Mouse (Mus musculus) limb, embryonic 15.5 days (tissue): ENCODE results near the gene B3gnt2. TPM values are rescaled to one million over a fixed set of nuclear protein-coding genes. Genes with fewer than 3 reads are reported as not detected.

Experiments
- ATAC-seq: fragments of 200-750 bp; cut with Nextera tagmentation; 2 replicates; pipeline ENCODE4 v1.8.0; 2017; ENCODE audit warnings: low read depth, moderate TSS enrichment; ENCODE audit not compliant: insufficient number of reproducible peaks, low FRiP score, low TSS enrichment
- H3K27ac ChIP-seq: fragments of 300-500 bp; sonication (generic); 2 replicates; pipeline ENCODE4 v1.5.1; 2015; ENCODE audit warnings: moderate library complexity, mild to moderate bottlenecking, inconsistent platforms
- H3K27me3 ChIP-seq: fragments of 300-500 bp; sonication (generic); 2 replicates; pipeline ENCODE4 v1.6.1; 2015; ENCODE audit warnings: inconsistent platforms
- H3K36me3 ChIP-seq: fragments of 300-500 bp; sonication (generic); 2 replicates; pipeline ENCODE4 v1.6.1; 2015; ENCODE audit warnings: inconsistent platforms
- H3K4me1 ChIP-seq: fragments of 300-500 bp; sonication (generic); 2 replicates; pipeline ENCODE4 v1.6.1; 2015; ENCODE audit warnings: inconsistent platforms
- H3K4me2 ChIP-seq: fragments of 300-500 bp; sonication (generic); 2 replicates; pipeline ENCODE4 v1.6.1; 2015; ENCODE audit warnings: mild to moderate bottlenecking, inconsistent platforms
- H3K4me3 ChIP-seq: fragments of 300-500 bp; sonication (generic); 2 replicates; pipeline ENCODE4 v1.5.1; 2015; ENCODE audit warnings: mild to moderate bottlenecking, inconsistent platforms
- H3K9ac ChIP-seq: fragments of 300-500 bp; sonication (generic); 2 replicates; pipeline ENCODE4 v1.6.1; 2015; ENCODE audit warnings: inconsistent platforms
- H3K9me3 ChIP-seq: fragments of 300-500 bp; sonication (generic); 2 replicates; pipeline ENCODE4 v1.6.1; 2016; ENCODE audit warnings: inconsistent platforms
- WGBS: fragments of 180-500 bp; shearing (Covaris S2); methylation state at CpG from one replicate; pipeline ENCODE4 v1.1.7; 2015; 5-methylcytosine and 5-hydroxymethylcytosine counted together
- polyA plus RNA-seq: library from polyadenylated mRNA; unstranded; fragments of >200 nt; fragmentation: Nextera tagmentation; extraction: Ambion mirVana; gene quantifications from 2 replicates; pipeline ENCODE4 v1.2.1, GENCODE M21; 2015

B3gnt2 gene
- polyA plus RNA-seq, 1 experiment from 2014 or later, result 11.6 TPM

DNA sequence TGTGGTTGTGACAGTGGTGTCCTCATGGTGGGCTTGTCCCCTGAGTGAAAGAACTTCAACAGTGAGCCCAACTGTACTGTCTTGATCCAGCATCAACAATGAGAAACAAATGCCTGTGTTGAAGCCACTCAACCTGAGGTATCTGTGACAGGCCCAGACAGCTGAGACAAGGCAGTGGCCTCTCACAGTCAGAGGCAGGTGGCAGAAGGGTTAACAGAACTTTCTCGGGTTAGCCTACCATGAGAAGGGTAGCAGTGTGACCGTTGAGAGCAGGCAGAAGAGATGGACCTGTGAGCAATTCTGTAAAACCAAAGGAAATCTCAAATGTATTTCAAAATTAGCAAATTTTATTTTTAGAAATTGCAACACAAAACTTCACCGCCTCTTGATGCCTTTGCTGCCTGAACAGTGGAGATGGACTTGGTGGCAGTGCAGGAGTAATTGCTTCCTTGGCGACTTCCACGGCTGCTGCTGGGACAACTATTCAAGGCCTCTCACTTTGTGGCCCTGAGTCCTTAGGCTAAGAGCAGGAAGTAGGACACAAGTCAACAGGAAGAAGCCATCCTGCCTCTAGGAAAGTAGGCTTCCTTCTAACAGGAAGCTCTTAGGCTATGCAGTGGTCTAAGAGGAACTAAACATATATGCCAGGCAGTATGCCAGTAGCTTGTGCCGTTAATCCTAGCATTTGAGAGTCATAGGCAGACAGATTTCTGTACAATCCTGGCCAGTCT lies 80.8 kb downstream of the B3gnt2 start:
- 69% methylated on average over 6 of the region's 6 CpGs for WGBS
- H3K9me3 ChIP-seq, result no peaks in the 10 kb centered on the region
- no peak overlapping the region for H3K4me2 ChIP-seq
- H3K4me3 ChIP-seq, result no peak overlapping the region
- no peaks in the 10 kb centered on the region for H3K36me3 ChIP-seq
- no peak for ATAC-seq
- no peaks in the 10 kb centered on the region for H3K4me1 ChIP-seq
- no peak overlapping the region for H3K9ac ChIP-seq
- no peaks in the 10 kb centered on the region for H3K27me3 ChIP-seq
- H3K27ac ChIP-seq, result no peak overlapping the region

DNA sequence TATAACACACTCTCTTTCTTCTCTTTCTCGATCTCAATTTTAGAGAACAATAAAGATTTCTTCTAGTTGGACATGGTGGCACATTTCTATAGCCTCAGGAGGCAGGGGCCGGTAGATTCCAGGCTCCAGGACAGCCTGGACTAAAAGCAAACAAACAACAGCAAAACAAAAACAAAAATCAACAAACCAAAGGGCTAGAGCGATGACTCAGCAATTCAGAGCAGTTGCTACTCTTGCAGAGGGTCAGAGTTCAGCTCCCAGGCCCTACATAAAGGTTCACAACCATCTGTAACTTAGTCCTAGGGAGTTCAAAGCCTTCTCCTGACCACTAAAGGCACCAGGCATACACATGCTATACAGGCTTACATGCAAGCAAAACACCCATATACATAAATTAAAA lies 82.2 kb downstream of the B3gnt2 start:
- Histone ChIP-seq H3K4me3 (no peak overlapping the region), H3K27ac (no peak overlapping the region), H3K4me2 (no peak overlapping the region), H3K27me3 (no peaks in the 10 kb centered on the region), H3K9me3 (no peaks in the 10 kb centered on the region), H3K36me3 (no peaks in the 10 kb centered on the region), H3K4me1 (no peaks in the 10 kb centered on the region), H3K9ac (no peak overlapping the region)
- no peak for ATAC-seq
- 77% methylated on average over 3 of the region's 3 CpGs for WGBS

DNA sequence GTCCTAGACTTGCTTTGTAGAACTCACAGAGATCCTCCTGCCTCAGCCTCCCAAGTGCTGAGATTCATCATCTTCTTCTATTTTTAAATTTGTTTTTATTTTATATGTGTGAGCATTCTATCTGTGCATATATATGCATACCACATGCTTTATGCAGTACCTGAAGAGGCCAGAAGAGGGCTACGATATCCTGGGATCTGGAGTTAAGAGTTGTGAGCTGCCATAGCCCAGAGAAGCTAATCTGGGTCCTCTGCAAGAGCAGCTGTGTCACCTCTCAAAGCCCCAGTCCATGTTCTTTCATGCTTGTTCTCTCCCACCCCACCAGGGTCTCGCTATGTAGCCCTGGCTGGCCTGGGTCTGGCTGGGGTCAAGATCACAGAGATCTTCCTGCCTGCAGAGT lies 83.2 kb downstream of the B3gnt2 start:
- H3K4me2 ChIP-seq, result no peak overlapping the region
- H3K4me3 ChIP-seq, result no peak overlapping the region
- H3K27ac ChIP-seq, result no peak overlapping the region
- no peak overlapping the region for H3K9ac ChIP-seq
- no peaks in the 10 kb centered on the region for H3K36me3 ChIP-seq
- H3K9me3 ChIP-seq, result no peaks in the 10 kb centered on the region
- no peaks in the 10 kb centered on the region for H3K4me1 ChIP-seq
- ATAC-seq, result no peak
- no peaks in the 10 kb centered on the region for H3K27me3 ChIP-seq
- 81% methylated on average over 2 of the region's 2 CpGs for WGBS

DNA sequence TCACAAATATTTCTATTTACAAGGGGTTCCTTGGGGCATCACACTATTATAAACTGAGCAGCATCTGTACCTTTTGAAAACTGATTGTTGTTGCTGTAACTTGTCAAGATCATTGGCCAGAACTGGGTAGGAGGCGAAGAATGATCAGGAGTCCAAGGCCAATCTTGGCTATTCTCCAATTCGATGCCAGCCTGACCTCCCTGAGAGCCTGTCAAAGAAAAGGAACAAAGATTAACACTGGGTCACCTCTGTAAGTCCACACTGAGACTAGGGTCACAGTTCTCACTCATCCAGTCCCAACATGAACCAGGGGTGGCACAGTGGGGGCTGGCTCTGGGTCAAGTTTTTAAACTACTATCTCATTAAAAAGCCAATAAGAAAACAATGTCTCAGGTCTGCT lies 85.9 kb downstream of the B3gnt2 start:
- ATAC-seq, result no peak
- no peaks in the 10 kb centered on the region for H3K36me3 ChIP-seq
- no peak overlapping the region for H3K9ac ChIP-seq
- WGBS, result 85% methylated on average over 2 of the region's 2 CpGs
- no peaks in the 10 kb centered on the region for H3K4me1 ChIP-seq
- H3K27me3 ChIP-seq, result no peaks in the 10 kb centered on the region
- H3K4me2 ChIP-seq, result no peak overlapping the region
- no peak overlapping the region for H3K27ac ChIP-seq
- no peaks in the 10 kb centered on the region for H3K9me3 ChIP-seq
- no peak overlapping the region for H3K4me3 ChIP-seq

DNA sequence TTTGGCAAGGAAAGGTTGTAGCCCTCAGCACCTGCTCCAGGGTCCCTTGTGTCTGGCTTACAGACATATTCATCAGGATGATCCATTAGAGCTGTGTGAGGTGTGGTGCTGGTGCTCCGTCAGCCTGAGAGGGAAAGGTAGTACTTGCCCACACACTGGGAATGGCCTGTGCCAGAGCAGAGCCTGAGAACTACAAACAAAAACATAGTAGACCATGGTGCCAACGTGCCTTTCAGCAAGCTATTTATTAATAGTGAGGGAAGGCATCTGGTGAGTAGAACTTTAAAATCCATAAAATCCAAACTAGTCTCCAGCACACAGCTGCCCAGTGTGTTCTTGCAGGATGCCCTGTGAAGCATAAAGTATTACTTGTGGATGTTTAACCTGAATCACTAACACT lies 94.5 kb downstream of the B3gnt2 start:
- Histone ChIP-seq H3K9ac (no peak overlapping the region), H3K27me3 (no peaks in the 10 kb centered on the region), H3K4me3 (no peak overlapping the region), H3K27ac (no peak overlapping the region), H3K36me3 (no peaks in the 10 kb centered on the region), H3K4me2 (no peak overlapping the region), H3K4me1 (no peaks in the 10 kb centered on the region), H3K9me3 (no peaks in the 10 kb centered on the region)
- ATAC-seq, result no peak
- 70% methylated on average over 2 of the region's 2 CpGs for WGBS

DNA sequence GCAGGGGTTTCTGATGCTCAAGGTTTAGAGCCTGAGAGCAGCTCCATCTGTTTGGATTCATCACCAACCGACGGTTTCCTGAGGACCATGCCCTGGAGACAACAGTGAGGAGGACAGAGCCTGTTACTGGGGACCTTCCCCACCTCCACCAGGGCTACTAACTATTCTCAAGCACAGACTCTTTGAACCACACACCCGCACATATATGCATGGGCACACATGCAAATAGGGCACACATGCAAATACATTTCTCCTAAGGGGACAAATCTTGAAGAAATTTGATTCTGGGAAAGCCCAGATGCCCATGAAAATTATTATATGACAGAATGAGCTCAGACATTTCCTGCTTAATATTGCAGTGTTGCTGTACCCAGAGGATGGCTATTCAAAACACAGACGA lies 95.3 kb downstream of the B3gnt2 start:
- Histone ChIP-seq H3K4me3 (no peak overlapping the region), H3K4me2 (no peak overlapping the region), H3K27ac (no peak overlapping the region), H3K9ac (no peak overlapping the region), H3K4me1 (no peaks in the 10 kb centered on the region), H3K27me3 (no peaks in the 10 kb centered on the region), H3K36me3 (no peaks in the 10 kb centered on the region), H3K9me3 (no peaks in the 10 kb centered on the region)
- ATAC-seq, result no peak
- WGBS, result 79% methylated on average over 4 of the region's 4 CpGs

DNA sequence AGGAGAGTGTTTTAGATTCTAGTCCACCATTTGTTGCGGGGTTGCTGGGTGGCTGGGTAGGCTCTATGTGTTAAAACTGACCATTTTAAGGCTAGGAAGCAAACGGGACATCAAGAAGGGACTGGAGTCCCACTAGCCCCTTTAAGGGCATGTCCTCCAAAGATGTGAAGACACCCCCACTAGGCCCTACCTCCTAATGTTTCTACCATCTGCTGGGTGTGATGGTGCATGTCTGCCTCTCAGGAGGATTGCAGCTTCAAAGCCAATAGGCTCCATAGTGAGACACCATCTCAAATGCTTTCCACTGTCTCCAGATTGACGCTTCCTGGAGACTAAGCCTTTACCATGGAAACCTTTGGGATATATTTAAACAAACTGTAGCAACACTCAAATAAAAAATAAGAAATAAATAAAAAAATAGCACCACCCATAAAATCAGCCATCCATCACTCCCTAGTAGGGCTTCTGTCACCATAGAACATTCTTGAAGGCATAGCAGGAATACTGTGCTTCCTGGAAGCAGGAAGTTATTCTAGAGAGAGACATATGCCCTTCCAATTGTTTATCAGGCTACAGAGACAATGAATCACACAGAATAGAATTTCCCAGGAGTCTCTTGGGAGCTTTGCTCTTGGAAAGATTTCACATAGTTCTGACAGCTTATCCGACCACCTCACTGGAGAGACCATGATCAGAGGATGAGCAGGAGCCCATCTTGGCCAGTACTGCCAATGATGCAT lies 97.0 kb downstream of the B3gnt2 start:
- Histone ChIP-seq H3K27ac (no peak overlapping the region), H3K4me2 (no peak overlapping the region), H3K27me3 (no peaks in the 10 kb centered on the region), H3K4me3 (no peak overlapping the region), H3K36me3 (no peaks in the 10 kb centered on the region), H3K9me3 (no peaks in the 10 kb centered on the region), H3K4me1 (no peaks in the 10 kb centered on the region), H3K9ac (no peak overlapping the region)
- no peak for ATAC-seq
- 66% methylated on average over 4 of the region's 4 CpGs for WGBS

DNA sequence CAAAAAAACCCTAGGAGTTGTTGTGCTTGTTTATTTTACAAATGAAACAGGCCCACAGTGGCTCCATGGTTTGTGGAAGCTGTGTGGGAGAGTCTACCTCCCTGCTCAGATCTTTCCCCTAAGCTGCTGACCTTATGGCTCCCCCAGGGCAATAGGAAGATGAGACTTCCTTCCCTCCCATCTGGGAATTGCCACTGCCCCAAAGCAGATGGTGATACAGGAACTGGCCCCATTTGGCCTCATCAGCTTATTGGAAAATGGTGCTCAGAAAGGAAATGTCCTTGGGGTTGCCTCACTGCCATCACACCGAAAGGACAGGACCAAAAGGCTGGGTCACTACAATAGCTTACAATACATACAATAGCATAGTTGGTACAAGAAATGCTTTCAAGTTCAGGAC lies 97.7 kb downstream of the B3gnt2 start:
- Histone ChIP-seq H3K4me1 (no peaks in the 10 kb centered on the region), H3K27ac (no peak overlapping the region), H3K4me3 (no peak overlapping the region), H3K9ac (no peak overlapping the region), H3K36me3 (no peaks in the 10 kb centered on the region), H3K27me3 (no peaks in the 10 kb centered on the region), H3K9me3 (no peaks in the 10 kb centered on the region), H3K4me2 (no peak overlapping the region)
- 53% methylated on average over 1 of the region's 1 CpGs for WGBS
- ATAC-seq, result no peak

DNA sequence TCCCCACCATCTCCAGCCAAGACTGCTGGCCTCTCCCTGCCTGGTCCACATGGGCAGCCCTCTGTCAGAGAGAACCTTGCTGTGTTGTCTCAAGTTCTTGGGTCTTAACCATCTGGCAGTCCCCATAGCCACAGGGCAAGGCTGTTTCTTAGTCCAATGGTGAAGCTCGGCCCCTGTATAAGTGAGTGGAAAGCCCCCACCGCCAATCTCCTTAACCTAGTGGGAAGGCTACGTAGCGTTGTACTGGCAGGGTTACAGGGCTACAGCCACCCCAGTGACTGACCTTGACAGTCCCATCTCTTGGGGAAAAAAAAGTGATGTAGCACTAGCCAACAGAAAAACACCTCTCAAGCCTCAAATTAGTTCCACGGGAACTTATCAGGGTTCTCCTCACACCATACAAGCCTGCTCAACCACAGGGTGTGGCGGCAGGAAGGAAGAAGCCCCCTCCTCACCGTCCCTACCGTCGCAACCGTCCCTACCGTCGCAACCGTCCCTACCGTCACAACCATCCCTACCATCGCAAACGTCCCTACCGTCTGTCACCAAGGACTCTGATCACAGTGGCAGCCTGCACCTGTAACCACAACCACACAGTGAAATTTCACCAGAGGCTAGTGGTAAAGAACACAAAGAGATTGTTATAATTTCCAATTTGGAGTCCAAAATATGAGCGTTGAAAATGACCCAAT lies 98.4 kb downstream of the B3gnt2 start:
- Histone ChIP-seq H3K27me3 (no peaks in the 10 kb centered on the region), H3K36me3 (no peaks in the 10 kb centered on the region), H3K27ac (no peak overlapping the region), H3K9me3 (no peaks in the 10 kb centered on the region), H3K9ac (no peak overlapping the region), H3K4me3 (no peak overlapping the region), H3K4me1 (no peaks in the 10 kb centered on the region), H3K4me2 (no peak overlapping the region)
- WGBS, result 84% methylated on average over 18 of the region's 18 CpGs
- ATAC-seq, result no peak

DNA sequence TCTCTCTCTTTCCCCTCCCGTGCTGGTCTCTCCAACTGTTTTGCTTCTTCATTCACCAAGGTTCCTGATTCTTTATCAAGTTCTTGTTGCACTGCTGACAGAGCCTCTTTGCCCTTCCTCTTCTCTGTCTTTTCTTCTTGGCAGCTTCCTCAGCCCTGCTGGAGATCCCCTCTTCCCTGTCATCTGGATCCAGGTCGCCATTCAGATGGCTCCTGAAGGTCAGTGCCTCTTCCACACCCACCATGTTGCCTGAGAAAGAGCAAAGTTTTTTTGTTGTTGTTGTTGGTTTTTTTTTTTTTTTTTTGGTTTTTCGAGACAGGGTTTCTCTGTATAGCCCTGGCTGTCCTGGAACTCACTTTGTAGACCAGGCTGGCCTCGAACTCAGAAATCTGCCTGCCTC lies 101.0 kb downstream of the B3gnt2 start:
- Histone ChIP-seq H3K27ac (no peak overlapping the region), H3K4me1 (no peaks in the 10 kb centered on the region), H3K4me3 (no peak overlapping the region), H3K4me2 (no peak overlapping the region), H3K27me3 (no peaks in the 10 kb centered on the region), H3K9ac (no peak overlapping the region), H3K36me3 (no peaks in the 10 kb centered on the region), H3K9me3 (no peaks in the 10 kb centered on the region)
- ATAC-seq, result no peak
- WGBS, result 77% methylated on average over 4 of the region's 4 CpGs

DNA sequence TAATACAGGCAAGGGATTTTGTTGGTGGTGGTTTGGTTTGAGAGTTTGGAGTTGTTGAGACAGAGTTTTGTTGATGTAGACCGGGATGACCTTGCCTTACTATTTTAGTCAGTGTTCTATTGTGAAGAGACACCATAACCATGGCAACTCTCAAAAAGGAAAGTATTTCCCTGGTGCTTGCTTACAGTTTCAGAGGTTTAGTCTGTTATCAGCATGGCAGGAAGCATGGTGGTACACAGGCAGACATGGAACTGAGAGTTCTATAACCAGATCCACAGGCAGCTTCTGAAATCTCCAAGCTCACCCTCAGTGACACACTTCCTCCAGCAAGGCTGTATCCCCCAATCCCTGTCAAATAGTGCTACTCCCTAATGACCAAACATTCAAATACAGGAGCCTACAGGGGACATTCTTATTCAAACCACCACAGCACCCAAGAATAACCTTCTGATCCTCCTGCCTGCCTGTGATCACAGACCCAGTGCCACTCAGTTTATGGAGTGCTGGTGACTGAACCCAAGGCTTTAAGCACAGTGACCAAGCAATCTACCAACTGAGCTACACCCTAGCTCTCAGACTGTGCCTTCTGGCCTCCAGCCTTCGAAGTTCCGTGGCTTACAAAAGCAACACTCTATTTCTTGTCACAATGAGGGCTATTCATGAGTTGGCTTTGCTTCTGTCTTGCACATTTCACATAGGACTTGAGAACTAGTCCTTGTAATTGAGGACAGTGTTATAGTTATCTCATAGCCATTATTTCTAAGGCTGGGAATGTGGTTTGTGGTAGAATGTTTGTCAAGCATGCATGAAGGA lies 104.4 kb downstream of the B3gnt2 start:
- H3K4me3 ChIP-seq, result no peak overlapping the region
- no peak overlapping the region for H3K4me2 ChIP-seq
- no peak overlapping the region for H3K27ac ChIP-seq
- 79% methylated on average over 3 of the region's 3 CpGs for WGBS
- no peaks in the 10 kb centered on the region for H3K9me3 ChIP-seq
- no peaks in the 10 kb centered on the region for H3K27me3 ChIP-seq
- H3K4me1 ChIP-seq, result no peaks in the 10 kb centered on the region
- no peak for ATAC-seq
- no peaks in the 10 kb centered on the region for H3K36me3 ChIP-seq
- H3K9ac ChIP-seq, result no peak overlapping the region

DNA sequence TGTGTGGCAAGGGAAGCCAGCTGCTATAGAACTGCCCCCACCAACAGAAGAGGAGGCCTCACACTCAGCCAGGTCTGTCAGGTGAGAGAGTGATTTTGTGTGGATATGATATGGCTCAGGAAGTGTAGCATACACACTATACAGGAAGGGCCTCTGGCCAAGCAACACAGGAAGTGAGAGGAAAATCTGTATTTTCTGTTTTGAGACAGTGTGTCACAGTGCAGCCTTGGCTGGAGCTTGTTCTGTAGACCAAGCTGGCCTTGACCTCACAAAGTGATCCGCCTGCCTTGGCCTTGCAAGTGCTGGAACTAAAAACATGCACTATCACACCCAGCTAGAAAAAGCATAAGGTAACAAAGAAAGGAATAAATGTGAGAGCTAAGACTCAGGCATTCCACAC lies 105.6 kb downstream of the B3gnt2 start:
- no peak overlapping the region for H3K27ac ChIP-seq
- no peaks in the 10 kb centered on the region for H3K9me3 ChIP-seq
- no peak overlapping the region for H3K9ac ChIP-seq
- 83% methylated on average over 1 of the region's 1 CpGs for WGBS
- H3K4me1 ChIP-seq, result no peaks in the 10 kb centered on the region
- ATAC-seq, result no peak
- no peaks in the 10 kb centered on the region for H3K27me3 ChIP-seq
- no peaks in the 10 kb centered on the region for H3K36me3 ChIP-seq
- H3K4me3 ChIP-seq, result no peak overlapping the region
- no peak overlapping the region for H3K4me2 ChIP-seq
